Mouse (Mus musculus) gastrocnemius, adult 2 months (tissue): ENCODE data around the gene Wdtc1. TPM values are rescaled to one million over a fixed set of nuclear protein-coding genes. Genes with fewer than 3 reads are reported as not detected.
A peak's percentile ranks its signal among the peaks of the same experiment; 100 is the strongest.

ENCODE experiments used
- DNase-seq: peaks from one replicate; pipeline ENCODE4 v3.0.0; 2022
- H3K27ac ChIP-seq: fragments of 200-600 bp; 2 replicates; pipeline ENCODE4 v1.8.1; 2022; ENCODE audit warnings: mild to moderate bottlenecking
- H3K4me3 ChIP-seq: fragments of 200-600 bp; 2 replicates; pipeline ENCODE4 v1.8.1; 2022; ENCODE audit warnings: mild to moderate bottlenecking, moderate library complexity
- CTCF ChIP-seq: fragments of 200-600 bp; IDR thresholded peaks from 2 replicates; pipeline ENCODE4 v1.8.1; 2022; ENCODE audit warnings: antibody characterized with exemption, mild to moderate bottlenecking, moderate library complexity
- intact Hi-C: fragments of 180-260 bp; cut with DNase I; formaldehyde crosslinking; loops from one replicate; pipeline ENCODE4 v1.15.1; 2025
- long read RNA-seq, 2 experiments: library from polyadenylated mRNA; stranded (forward); transcript quantifications; one replicate each; pipeline ENCODE4 v2.0.0; 2021
- total RNA-seq, 2 experiments: library from RNA; stranded (reverse); gene quantifications; 2 replicates each; pipeline ENCODE4 v1.2.3; 2021

Wdtc1 gene
- 10 to 100 TPM; 86.7 to 93.4 TPM for total RNA-seq
- long read RNA-seq, experiment 1, full-length matches to known transcripts, result 68 of 107 reads
- long read RNA-seq, experiment 1, partial matches to known transcripts, result 27 of 107 reads
- long read RNA-seq, experiment 1, other reads (novel, unspliced or antisense), result 12 of 107 reads
- long read RNA-seq, experiment 2, full-length matches to known transcripts, result 80 of 129 reads
- long read RNA-seq, experiment 2, partial matches to known transcripts, result 4 of 129 reads
- long read RNA-seq, experiment 2, other reads (novel, unspliced or antisense), result 45 of 129 reads

- intact Hi-C loops, result no loop called here
Measured at GRCm38 (mm10) chr4:133353367-133354365, at the start of gene Wdtc1. TSS of gene Wdtc1 (minus strand) at chr4:133353481.

GRCm38 (mm10) chr4:133402011-133402410, 48.7 kb upstream of the Wdtc1 start:
- Histone ChIP-seq H3K27ac (peak overlapping the region; percentile 83), H3K4me3 (peak overlapping the region; percentile 41)
- intact Hi-C loops, result loop anchor here (2.0 kb wide), 1 partner anchor 31 kb away; no protein-coding TSS in a partner anchor
- DNase-seq, result peak; percentile 62
- TF ChIP-seq CTCF, result no peak

More at GRCm38 (mm10) chr4:133353367-133354365, at the start of gene Wdtc1:
- H3K4me3 ChIP-seq, result no peak within 1 kb of the TSS
- TF ChIP-seq CTCF, result no peak
- no peak within 1 kb of the TSS for H3K27ac ChIP-seq
- DNase-seq, result no peak

DNA sequence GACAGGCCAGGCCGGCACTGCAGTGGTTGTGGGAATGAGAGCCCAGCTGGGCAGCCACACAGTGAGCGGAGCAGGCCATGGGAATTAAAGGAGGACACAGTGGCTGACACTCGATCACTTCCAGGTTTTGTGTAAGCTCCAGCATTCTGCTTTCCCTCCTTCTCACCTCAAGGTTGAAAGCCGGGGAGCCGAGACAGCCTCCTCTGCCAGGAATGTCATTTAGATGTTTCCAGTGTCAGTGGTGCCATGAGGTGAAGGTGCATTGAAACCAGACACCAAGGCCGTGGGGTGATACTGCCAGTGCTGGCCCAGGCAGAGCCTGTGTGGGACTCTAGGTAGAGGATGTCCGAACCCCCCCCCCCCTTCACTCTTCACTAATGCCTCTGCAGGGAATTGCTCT, 46.8 kb upstream of the Wdtc1 start:
- no peak for TF ChIP-seq CTCF
- H3K4me3 ChIP-seq, result no peak overlapping the region
- intact Hi-C loops, result no loop called here
- DNase-seq, result peak; percentile 73
- peak overlapping the region; percentile 84 for H3K27ac ChIP-seq

- no peak for DNase-seq
- TF ChIP-seq CTCF, result no peak
- H3K27ac ChIP-seq, result peak overlapping the region; percentile 84
- intact Hi-C loops, result no loop called here
- peak overlapping the region; percentile 25; the same call in 1 of the 2 replicates for H3K4me3 ChIP-seq
Measured at GRCm38 (mm10) chr4:133399509-133399908, 46.2 kb upstream of the Wdtc1 start.

- H3K27ac ChIP-seq, result peak overlapping the region; percentile 79; the same call in 1 of the 2 replicates
- DNase-seq, result no peak
- intact Hi-C loops, result no loop called here
- no peak for TF ChIP-seq CTCF
- H3K4me3 ChIP-seq, result no peak overlapping the region
Measured at GRCm38 (mm10) chr4:133398619-133399018, 45.3 kb upstream of the Wdtc1 start.

GRCm38 (mm10) chr4:133397961-133398360, 44.7 kb upstream of the Wdtc1 start:
- no peak overlapping the region for H3K4me3 ChIP-seq
- no peak for DNase-seq
- H3K27ac ChIP-seq, result peak overlapping the region; percentile 79
- intact Hi-C loops, result no loop called here
- no peak for TF ChIP-seq CTCF

- intact Hi-C loops, result no loop called here
- DNase-seq, result no peak
- peak overlapping the region; percentile 79 for H3K27ac ChIP-seq
- TF ChIP-seq CTCF, result no peak
- H3K4me3 ChIP-seq, result no peak overlapping the region
Measured at GRCm38 (mm10) chr4:133397299-133397698, 44.0 kb upstream of the Wdtc1 start.

DNA sequence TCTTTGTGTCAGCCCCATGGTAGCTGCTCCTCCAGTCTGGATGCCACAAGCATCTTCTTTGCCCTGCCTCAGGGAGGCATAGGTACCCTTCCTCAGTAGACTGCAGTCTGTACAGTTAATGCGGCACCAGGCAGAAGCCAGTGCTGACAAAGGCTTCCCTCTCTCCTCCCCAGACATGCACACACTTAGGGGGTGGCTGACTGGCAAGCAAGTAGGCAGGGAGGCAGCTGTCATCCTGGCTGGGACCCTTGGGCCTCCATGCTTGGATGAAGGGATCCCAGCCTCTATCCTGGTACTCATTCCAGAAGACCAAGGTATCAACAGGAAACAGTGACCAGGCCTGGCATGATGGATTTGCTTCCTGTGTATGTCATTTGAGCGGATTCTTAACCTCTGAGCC, 42.8 kb upstream of the Wdtc1 start:
- TF ChIP-seq CTCF, result no peak
- DNase-seq, result no peak
- Histone ChIP-seq H3K27ac (peak overlapping the region; percentile 20; the same call in 1 of the 2 replicates), H3K4me3 (no peak overlapping the region)
- intact Hi-C loops, result no loop called here

DNA sequence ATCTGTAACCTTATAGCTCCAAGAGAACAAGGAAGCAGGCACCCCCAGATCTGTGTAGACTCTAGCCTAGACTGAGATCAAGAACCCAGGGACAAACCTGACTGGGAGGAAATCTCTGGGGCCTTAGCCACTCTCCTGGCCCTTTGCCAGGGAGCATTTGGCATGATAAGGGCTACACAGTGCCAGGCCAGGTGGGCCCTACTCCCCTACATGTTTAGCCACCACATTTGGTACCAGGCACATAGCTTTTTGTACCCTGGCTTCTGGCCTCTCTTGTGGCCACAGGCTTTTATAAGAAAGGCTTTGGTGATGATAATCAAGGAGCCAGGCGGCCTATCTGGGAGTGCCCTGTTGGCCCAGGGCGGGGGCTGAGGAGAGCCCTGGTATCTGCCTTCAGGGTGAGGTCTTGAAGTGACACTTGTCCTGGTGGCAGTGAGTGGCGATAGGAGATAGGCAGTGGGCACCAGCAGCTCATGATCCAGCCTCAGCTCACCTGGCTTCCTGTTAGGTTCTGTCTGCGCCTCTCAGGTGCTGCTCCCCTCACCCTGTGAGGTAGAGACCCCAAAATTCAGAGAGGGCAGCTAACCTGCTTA, 41.8 kb upstream of the Wdtc1 start:
- no peak for TF ChIP-seq CTCF
- intact Hi-C loops, result no loop called here
- no peak overlapping the region for H3K4me3 ChIP-seq
- no peak overlapping the region; the same call in 1 of the 2 replicates for H3K27ac ChIP-seq
- no peak for DNase-seq

- peak; percentile 66 for DNase-seq
Measured at GRCm38 (mm10) chr4:133391185-133392040, 38.1 kb upstream of the Wdtc1 start.

DNA sequence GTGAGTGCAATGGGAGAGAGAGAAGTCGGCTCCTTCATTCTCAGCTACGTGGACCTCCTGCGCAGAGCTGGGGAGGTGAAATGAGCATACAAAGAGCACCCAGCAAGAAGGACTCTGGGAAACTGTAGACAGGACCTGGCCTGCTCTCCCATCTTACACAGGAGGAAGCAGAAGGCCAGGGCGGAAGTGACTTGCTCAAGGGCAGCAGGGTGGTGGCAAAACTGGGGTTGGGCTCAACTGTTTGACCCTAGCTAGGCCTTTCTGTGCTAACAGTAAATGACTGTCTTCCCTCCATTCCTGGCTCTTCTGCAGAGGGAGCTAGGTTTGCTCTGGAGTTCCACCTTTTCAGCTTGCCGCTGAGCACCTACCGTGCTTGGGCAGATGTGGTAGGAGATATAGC, 37.3 kb upstream of the Wdtc1 start:
- no peak for TF ChIP-seq CTCF
- no peak overlapping the region for H3K4me3 ChIP-seq
- intact Hi-C loops, result no loop called here
- no peak for DNase-seq
- H3K27ac ChIP-seq, result peak overlapping the region; percentile 88

More at GRCm38 (mm10) chr4:133391185-133392040, 38.1 kb upstream of the Wdtc1 start:
- no peak for TF ChIP-seq CTCF
- intact Hi-C loops, result no loop called here
- peak overlapping the region; percentile 88 for H3K27ac ChIP-seq
- peak overlapping the region; percentile 21 for H3K4me3 ChIP-seq

DNA sequence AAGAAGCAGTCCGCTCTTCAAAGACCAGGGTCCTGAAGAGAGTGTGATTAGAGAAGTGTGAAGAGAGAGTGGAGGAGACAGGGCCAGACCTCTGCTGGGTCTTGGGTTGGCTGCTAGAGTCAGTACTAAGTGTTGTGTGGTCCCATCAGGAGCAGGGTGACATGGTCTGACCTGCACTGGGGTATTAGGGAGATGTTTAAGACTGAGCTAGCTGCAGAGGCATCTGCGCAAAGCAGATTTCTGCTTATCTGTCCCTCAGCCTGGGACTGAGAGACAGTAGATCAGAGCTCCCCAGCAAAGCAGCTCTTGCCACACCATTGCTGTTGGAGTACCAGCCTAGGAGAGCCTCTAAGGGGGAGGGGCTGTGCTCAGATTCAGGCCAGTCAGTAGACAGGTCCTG, 36.8 kb upstream of the Wdtc1 start:
- intact Hi-C loops, result no loop called here
- no peak for DNase-seq
- Histone ChIP-seq H3K27ac (peak overlapping the region; percentile 88), H3K4me3 (no peak overlapping the region)
- no peak for TF ChIP-seq CTCF
